Mouse (Mus musculus) left cerebral cortex, adult 2 months (tissue): ENCODE results near the gene Hoxa6. TPM values are rescaled to one million over a fixed set of nuclear protein-coding genes. Genes with fewer than 3 reads are reported as not detected.
A peak's percentile ranks its signal among the peaks of the same experiment; 100 is the strongest.

Source experiments
- DNase-seq, 2 experiments: peaks; one replicate each; pipeline ENCODE4 v3.0.0; 2021 to 2022; ENCODE audit warnings: low spot score in 2 of 2, mixed read lengths in 1 of 2; ENCODE audit errors: extremely low spot score in 1 of 2
- H3K27ac ChIP-seq: fragments of 200-600 bp; 2 replicates; pipeline ENCODE4 v1.8.1; 2022
- H3K4me3 ChIP-seq: fragments of 200-600 bp; 2 replicates; pipeline ENCODE4 v1.8.1; 2022
- CTCF ChIP-seq: fragments of 200-600 bp; IDR thresholded peaks from 2 replicates; pipeline ENCODE4 v1.8.1; 2022; ENCODE audit warnings: antibody characterized with exemption, mild to moderate bottlenecking, moderate library complexity
- intact Hi-C: fragments of 180-260 bp; cut with DNase I; formaldehyde crosslinking; loops from one replicate; pipeline ENCODE4 v1.15.1; 2025
- microRNA-seq, 2 experiments: library from miRNA; unstranded; fragments of <30 nt; microRNA quantifications; one replicate each; pipeline ENCODE4 v1.2.0; 2021
- total RNA-seq, 2 experiments: library from RNA; stranded (reverse); gene quantifications; 2 replicates each; pipeline ENCODE4 v1.2.3; 2021

Hoxa6 gene
- total RNA-seq, 2 experiments from 2014 or later = not detected

DNA sequence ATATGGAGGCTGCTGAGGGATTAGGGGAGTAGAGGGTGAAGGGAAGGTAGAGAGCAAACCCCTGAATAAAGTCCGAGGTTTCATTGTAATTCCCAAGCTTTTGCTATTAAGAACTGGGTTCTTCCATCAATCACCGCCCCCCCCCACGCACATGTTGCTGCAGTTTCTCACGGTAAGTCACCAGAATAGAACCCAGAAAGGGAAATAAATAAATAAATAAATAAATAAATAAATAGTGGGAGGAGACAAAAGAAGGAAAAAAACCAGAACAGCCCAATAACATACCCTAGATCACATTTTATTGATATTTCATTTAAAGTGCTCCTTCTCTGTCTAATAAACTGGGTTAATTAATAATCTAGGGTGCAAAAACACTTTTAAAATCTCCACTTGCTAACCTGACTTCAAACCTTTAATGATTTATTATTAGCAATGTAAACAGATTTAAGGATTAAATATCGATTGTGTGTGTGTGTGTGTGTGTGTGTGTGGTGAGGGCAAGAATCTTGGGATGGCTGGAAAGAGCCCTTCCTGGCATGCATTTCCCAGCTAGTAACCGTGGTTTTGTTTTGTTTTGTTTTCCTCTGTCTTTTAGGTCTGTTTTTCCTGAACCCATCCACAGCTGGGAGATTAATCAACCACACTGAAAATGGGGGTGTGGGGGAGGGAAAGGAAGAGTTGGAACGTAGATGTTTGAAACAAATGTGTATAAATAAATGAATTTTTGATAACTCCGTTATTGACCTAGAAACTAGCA, 47.0 kb downstream of the Hoxa6 start:
- Histone ChIP-seq H3K4me3 (no peak overlapping the region), H3K27ac (no peak overlapping the region)
- no peak for DNase-seq
- no peak for TF ChIP-seq CTCF
- intact Hi-C loops = loop anchor here (5.0 kb wide), 1 partner anchor 151 kb away; the partner anchor contains the start of gene Evx1

DNA sequence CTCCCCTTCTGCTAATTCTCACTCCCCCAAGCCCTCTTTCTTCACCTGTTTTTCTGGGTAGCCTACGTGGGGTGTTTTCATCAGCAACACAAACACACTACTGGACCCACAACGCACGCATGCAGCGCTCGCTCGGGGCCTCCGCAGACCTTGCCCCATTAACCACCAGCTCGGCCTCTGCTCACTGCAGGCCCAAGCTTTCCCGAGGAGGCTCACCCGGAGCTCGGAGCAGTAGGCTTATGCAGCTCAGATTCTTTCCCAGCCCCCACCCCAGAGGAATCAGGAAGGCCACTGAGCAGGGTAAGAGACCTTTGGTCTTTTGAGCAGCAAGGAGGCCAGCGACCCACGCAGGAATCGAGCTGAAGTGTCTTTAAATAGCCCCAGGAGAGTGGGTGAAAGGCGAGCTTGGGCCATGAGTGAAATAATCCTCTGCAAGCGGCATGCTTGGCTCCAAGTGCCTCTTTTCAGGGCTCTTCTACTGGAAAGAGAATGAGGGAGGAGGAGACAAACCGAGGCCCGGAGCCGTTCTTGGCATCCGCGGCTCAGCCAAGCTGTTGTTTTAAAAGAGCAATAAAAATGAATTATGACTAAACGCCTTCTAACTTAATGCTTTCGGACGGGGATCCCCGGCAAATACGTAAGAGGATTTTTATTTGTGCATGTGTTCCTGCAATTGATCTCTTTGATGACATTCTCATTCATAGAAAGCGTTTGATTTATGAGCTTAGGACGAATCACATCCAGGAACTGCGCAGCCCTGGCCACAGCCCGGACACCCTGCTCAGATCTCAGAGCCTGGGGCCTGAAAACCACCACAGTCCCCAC, 47.8 kb downstream of the Hoxa6 start:
- Histone ChIP-seq H3K27ac (no peak overlapping the region), H3K4me3 (no peak overlapping the region)
- no peak for TF ChIP-seq CTCF
- intact Hi-C loops = loop anchor here (5.0 kb wide), 1 partner anchor 152 kb away; the partner anchor contains the start of gene Evx1
- DNase-seq = no peak

DNA sequence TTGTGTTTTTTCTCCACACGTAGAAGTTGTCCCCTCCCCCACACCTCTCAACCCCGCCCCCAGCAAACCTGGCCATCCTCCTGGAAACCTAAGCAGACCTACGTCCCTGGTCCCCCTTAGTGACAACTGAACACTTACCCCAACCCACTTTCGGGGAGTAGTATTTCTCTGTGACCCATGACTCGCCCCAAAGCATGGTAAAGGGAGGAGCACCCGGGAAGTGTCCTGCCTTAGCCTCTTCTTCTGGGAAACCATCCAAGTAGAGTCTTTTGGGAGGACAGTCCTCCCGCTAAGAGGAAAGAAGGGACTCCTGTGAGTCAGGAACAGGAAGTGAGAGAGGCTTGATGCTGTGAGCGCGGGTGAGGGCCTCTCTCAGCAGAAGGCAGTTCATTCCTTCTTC, 48.5 kb downstream of the Hoxa6 start:
- no peak overlapping the region for H3K27ac ChIP-seq
- intact Hi-C loops = loop anchor here (5.0 kb wide), 2 partner anchors 148 to 152 kb away; partner anchors contain the start of genes Evx1 and Skap2
- DNase-seq = no peak
- no peak for TF ChIP-seq CTCF
- no peak overlapping the region for H3K4me3 ChIP-seq

DNA sequence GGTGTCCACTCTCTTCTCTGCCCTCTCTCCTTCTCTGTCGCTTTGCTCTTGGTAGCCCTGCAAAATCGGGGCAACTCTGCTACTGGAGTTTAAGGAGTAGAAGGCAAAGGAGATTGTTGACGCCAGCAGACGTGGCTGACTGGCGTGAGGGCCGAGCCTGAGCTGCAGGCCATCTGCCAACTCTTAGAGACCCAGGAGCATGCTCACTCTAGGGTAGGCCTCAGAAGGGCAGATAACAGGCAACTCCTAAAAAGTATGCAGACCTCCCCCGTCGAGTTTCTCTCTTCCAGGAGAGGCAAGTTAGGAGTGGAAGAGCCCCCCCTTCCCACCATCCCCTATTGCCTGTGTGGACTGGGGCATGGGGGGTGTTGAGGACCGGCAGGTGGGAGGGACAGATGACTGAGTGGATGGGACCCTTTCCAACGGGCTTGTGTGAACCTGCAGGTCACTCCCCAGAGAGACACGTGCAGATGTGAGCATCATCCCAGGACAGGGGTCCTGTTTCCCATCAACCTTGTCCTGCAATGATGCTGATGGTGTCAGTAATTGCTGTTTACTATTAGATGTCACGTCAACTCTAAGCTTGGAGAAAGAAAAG, 49.3 kb downstream of the Hoxa6 start:
- no peak for DNase-seq
- TF ChIP-seq CTCF = no peak
- H3K4me3 ChIP-seq = no peak overlapping the region
- no peak overlapping the region for H3K27ac ChIP-seq
- intact Hi-C loops = loop anchor here (5.0 kb wide), 1 partner anchor 147 kb away; the partner anchor contains the start of gene Skap2

DNA sequence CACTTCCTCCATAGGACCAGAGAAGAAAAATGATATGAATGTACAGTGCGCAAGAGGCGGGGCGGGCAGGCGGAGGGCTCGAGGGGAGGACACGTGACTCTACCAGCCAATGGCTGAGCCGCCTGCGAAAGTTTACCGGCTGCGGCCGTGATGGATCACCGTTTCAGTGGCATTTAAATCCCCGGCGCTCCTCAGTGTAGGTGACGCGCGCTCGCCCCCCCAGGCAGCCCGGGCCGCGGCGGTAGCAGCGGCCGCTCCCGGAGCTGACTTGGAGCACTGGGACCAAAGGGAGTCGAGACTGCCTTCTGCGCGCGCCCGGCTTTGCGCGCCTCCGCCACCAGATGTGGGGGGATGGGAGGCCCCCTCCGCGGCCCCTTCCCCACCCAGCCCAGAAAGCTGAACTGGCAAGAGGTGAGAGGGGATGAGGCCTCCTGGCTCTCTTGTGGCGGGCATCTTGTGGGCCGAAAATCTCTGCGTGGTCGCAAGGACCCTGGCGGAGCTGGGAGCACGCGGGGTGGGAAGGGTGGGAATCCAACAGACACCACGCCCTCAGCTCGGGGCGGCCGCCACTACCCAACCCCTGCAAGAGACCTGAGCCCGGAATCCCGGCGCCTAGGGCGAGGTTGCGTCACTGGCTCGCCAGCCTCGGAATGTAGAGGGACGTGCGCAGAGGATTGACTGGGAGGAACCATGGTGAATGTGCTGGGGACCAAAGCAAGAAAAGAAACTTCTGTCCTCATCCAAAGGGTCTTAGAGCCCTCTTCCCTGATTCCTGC, 50.1 kb downstream of the Hoxa6 start, which contains the start of gene Hoxa1:
Gene Hoxa1, minus strand, starts transcription at position 42 of the 776 bp plus-strand sequence.
- intact Hi-C loops = loop anchor here (5.0 kb wide), 1 partner anchor 146 kb away; the partner anchor contains the start of gene Skap2

DNA sequence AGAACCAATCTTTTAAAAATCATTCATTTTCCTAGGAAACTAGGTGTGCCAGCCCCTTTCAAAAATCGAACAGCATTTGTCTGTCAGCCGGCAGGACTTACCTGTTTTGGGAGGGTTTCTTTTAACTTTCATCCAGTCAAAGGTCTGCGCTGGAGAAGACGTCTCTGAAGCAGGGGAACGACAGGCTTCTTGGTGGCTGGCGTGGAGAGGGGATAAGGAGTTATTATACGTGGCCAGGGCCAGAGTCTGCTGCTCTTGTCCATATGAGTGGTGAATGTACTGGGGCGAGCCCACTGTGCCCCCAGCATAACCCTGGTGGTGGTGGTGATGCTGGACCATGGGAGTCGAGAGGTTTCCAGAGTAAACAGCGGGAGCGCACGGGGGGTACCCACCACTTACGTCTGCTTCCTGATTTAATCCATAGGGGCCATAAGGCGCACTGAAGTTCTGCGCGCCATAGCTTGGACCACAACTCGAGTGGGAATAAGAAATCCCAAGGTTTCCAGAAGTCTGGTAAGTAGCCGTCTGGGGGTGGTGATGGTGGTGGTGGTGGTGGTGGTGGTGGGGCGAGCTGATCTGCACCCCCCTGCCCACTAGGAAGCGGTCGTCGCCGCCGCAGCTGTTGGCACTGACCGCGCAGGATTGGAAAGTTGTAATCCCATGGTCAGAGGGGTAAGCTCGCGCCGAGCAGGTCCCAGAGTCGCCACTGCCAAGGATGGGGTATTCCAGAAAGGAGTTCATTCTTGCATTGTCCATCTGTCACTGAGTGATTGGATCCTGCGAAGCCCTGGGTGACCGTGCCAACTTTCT, 50.9 kb downstream of the Hoxa6 start:
- no peak for DNase-seq
- intact Hi-C loops = loop anchor here (5.0 kb wide), 1 partner anchor 145 kb away; the partner anchor contains the start of gene Skap2
- Histone ChIP-seq H3K27ac (no peak overlapping the region), H3K4me3 (no peak overlapping the region)
- TF ChIP-seq CTCF = no peak

More for the DNA sequence above, 50.1 kb downstream of the Hoxa6 start, which contains the start of gene Hoxa1:
- TF ChIP-seq CTCF = no peak
- DNase-seq = no peak
- no peak within 1 kb of the TSS for H3K27ac ChIP-seq
- peak within 1 kb of the TSS; percentile 28; the same call in 1 of the 2 replicates for H3K4me3 ChIP-seq

DNA sequence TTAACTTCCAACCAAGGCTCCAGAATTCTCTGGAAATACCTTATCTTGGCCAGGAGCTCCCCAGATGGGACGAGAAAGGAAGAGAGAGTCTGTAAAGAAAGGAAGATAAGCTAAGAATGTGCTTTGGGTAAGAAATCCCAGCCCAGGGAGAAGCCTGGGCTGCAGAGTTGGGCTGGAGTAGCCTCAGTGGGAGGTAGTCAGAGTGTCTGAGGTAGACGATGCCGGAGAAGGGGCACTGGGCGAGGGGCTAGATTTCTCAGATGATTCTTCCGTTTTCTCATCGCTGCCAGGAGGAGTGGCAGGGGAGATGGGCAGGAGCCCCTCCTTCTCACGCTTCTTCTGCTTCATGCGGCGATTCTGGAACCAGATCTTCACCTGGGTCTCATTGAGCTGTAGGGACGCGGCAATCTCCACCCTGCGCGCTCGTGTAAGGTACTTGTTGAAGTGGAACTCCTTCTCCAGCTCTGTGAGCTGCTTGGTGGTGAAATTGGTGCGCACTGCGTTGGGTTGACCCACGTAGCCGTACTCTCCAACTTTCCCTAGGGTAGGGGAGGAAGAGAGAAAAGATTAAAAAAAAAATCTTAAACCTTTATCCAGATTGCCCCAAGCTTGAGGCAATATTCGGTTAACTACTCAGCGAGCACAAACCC, 51.8 kb downstream of the Hoxa6 start:
- no peak for TF ChIP-seq CTCF
- intact Hi-C loops = loop anchor here (5.0 kb wide), 1 partner anchor 144 kb away; the partner anchor contains the start of gene Skap2
- H3K4me3 ChIP-seq = no peak overlapping the region

More for the DNA sequence above, 51.8 kb downstream of the Hoxa6 start:
- no peak for DNase-seq
- H3K27ac ChIP-seq = no peak overlapping the region

Small RNA genes within 50 kb of the gene (microRNA-seq; reads per million reads assigned to microRNA genes)
- gene Mir196b = 1.2 to 2.6 reads per million in 2 experiments

Other genes with a start within 250 kb of the Hoxa6 start
- 10 to 100 TPM in 1 of 2 experiments, 1 to 10 TPM in 1; 8.9 to 10.5 TPM for gene Skap2, start 196.2 kb downstream of the Hoxa6 start, total RNA-seq
- not detected for gene Hoxa1, start 50.4 kb downstream of the Hoxa6 start, total RNA-seq
- not detected for gene Hoxa2, start 43.9 kb downstream of the Hoxa6 start, total RNA-seq
- gene 5730596B20Rik, start 31.2 kb downstream of the Hoxa6 start, total RNA-seq = not detected
- not detected for gene Hoxa4, start 17.0 kb downstream of the Hoxa6 start, total RNA-seq
- gene Hoxa5, start 4.1 kb downstream of the Hoxa6 start, total RNA-seq = not detected
- not detected for gene Hoxa3, start 4.6 kb upstream of the Hoxa6 start, total RNA-seq
- gene Gm28308, start 4.6 kb upstream of the Hoxa6 start, total RNA-seq = not detected
- gene Hoxa7, start 13.1 kb upstream of the Hoxa6 start, total RNA-seq = not detected
- not detected for gene Hoxa9, start 22.4 kb upstream of the Hoxa6 start, total RNA-seq
- not detected for gene Hoxa10, start 32.1 kb upstream of the Hoxa6 start, total RNA-seq
- gene Hoxa11, start 37.1 kb upstream of the Hoxa6 start, total RNA-seq = not detected
- not detected for gene Hoxa13, start 52.2 kb upstream of the Hoxa6 start, total RNA-seq
- not detected for gene Evx1, start 104.8 kb upstream of the Hoxa6 start, total RNA-seq